Mouse (Mus musculus) neural tube, embryonic 11.5 days (tissue): ENCODE measurements around the gene Dync1i2. TPM values are rescaled to one million over a fixed set of nuclear protein-coding genes. Genes with fewer than 3 reads are reported as not detected.
A peak's percentile ranks its signal among the peaks of the same experiment; 100 is the strongest.

Source experiments
- ATAC-seq: fragments of 200-750 bp; cut with Nextera tagmentation; 2 replicates; pipeline ENCODE4 v1.8.0; 2017; ENCODE audit warnings: moderate number of reproducible peaks, mild to moderate bottlenecking, moderate TSS enrichment, moderate library complexity; ENCODE audit not compliant: insufficient read depth, low FRiP score, low TSS enrichment
- DNase-seq: peaks from one replicate; pipeline ENCODE4 v3.0.0-alpha.2; 2015; ENCODE audit warnings: low spot score
- H3K27ac ChIP-seq: fragments of 300-500 bp; sonication (generic); 2 replicates; pipeline ENCODE4 v1.5.1; 2014; ENCODE audit warnings: low read depth, mild to moderate bottlenecking, low read length
- H3K27me3 ChIP-seq: fragments of 300-500 bp; sonication (generic); 2 replicates; pipeline ENCODE4 v1.6.1; 2014; ENCODE audit warnings: mild to moderate bottlenecking, low read length, mixed read lengths; ENCODE audit not compliant: control insufficient read depth, insufficient read depth
- H3K36me3 ChIP-seq: fragments of 300-500 bp; sonication (generic); 2 replicates; pipeline ENCODE4 v1.6.1; 2014; ENCODE audit warnings: mild to moderate bottlenecking, low read length, moderate library complexity, mixed read lengths; ENCODE audit not compliant: control insufficient read depth, insufficient read depth
- H3K4me1 ChIP-seq: fragments of 300-500 bp; sonication (generic); 2 replicates; pipeline ENCODE4 v1.6.1; 2014; ENCODE audit warnings: low read length, mixed read lengths; ENCODE audit not compliant: control insufficient read depth, insufficient read depth
- H3K4me2 ChIP-seq: fragments of 300-500 bp; sonication (generic); 2 replicates; pipeline ENCODE4 v1.6.1; 2014; ENCODE audit warnings: low read depth, mild to moderate bottlenecking, moderate library complexity
- H3K4me3 ChIP-seq: fragments of 300-500 bp; sonication (generic); 2 replicates; pipeline ENCODE4 v1.5.1; 2014; ENCODE audit warnings: low read depth, low read length
- H3K9ac ChIP-seq: fragments of 300-500 bp; sonication (generic); 2 replicates; pipeline ENCODE4 v1.6.1; 2014; ENCODE audit warnings: mild to moderate bottlenecking, low read length
- H3K9me3 ChIP-seq: fragments of 300-500 bp; sonication (generic); 2 replicates; pipeline ENCODE4 v1.6.1; 2016; ENCODE audit warnings: low read length; ENCODE audit not compliant: control insufficient read depth
- WGBS: fragments of 180-500 bp; shearing (Covaris S2); extraction: QIAGEN DNeasy Blood & Tissue Kit; methylation state at CpG from one replicate; pipeline ENCODE4 v1.1.7; 2014; 5-methylcytosine and 5-hydroxymethylcytosine counted together
- polyA plus RNA-seq: library from polyadenylated mRNA; unstranded; fragments of >200 nt; fragmentation: Nextera tagmentation; extraction: Ambion mirVana; gene quantifications from 2 replicates; pipeline ENCODE4 v1.2.1, GENCODE M21; 2014

The Dync1i2 gene
- polyA plus RNA-seq, 1 experiment from 2014 or later, result 205 TPM

DNA sequence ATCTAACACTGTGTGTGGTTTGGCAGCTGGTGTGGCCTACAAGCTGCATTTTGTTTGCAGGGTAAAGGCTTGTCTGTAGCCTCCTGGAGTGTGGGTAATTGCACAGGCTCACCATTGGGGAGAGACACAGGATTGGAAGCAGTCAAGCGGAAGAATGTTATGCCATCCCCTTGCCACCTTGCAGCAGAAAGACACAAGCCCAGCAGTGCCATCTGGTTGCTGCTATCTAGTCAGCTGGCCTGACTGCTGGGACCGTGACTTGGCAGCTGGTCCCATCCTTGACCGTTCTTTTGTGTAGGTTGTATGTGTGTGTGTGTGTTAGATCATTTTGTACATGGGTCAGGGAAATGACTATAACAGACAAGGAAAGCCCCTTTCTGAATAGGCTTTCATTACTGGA, 33.9 kb downstream of the Dync1i2 start:
- Histone ChIP-seq H3K4me2 (no peak overlapping the region), H3K36me3 (peaks cover 6% of the 10 kb centered on the region; the same call in 1 of the 2 replicates), H3K4me1 (no peaks in the 10 kb centered on the region; the same call in 1 of the 2 replicates), H3K27me3 (no peaks in the 10 kb centered on the region), H3K4me3 (no peak overlapping the region), H3K9me3 (no peaks in the 10 kb centered on the region), H3K9ac (no peak overlapping the region), H3K27ac (no peak overlapping the region)
- DNase-seq, result peak; percentile 17
- peak; percentile 58; the same call in 1 of the 2 replicates for ATAC-seq
- WGBS, result 75% methylated on average over 3 of the region's 3 CpGs

GRCm38 (mm10) chr2:71246096-71246495, 34.6 kb downstream of the Dync1i2 start:
- WGBS, result 93% methylated on average over 5 of the region's 5 CpGs
- no peaks in the 10 kb centered on the region for H3K27me3 ChIP-seq
- H3K4me2 ChIP-seq, result no peak overlapping the region
- H3K4me1 ChIP-seq, result no peaks in the 10 kb centered on the region; the same call in 1 of the 2 replicates
- peaks cover 6% of the 10 kb centered on the region; the same call in 1 of the 2 replicates for H3K36me3 ChIP-seq
- no peak overlapping the region for H3K4me3 ChIP-seq
- no peak overlapping the region for H3K27ac ChIP-seq
- no peaks in the 10 kb centered on the region for H3K9me3 ChIP-seq
- DNase-seq (no peak), ATAC-seq (no peak)
- no peak overlapping the region for H3K9ac ChIP-seq

DNA sequence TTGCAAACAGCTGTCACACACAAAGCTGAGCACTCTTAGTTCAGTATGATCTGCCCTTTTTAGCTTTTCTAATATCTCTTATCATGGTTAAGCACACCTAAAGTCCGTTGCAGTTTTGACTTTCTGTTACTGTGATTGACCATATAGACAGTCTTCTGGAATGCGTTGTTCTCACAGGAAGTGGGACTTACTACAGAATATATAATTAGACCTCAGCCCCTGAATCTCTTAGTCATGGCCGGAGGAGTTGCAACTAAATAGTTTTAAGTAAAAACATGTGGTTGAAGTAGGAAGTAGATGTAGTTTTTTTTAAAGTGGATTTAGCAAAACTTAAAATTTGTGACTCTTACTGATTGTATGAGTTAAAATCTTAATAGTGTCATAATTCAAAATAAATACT, 36.6 kb downstream of the Dync1i2 start:
- ATAC-seq (no peak), DNase-seq (no peak)
- peaks cover 6% of the 10 kb centered on the region; the same call in 1 of the 2 replicates for H3K36me3 ChIP-seq

DNA sequence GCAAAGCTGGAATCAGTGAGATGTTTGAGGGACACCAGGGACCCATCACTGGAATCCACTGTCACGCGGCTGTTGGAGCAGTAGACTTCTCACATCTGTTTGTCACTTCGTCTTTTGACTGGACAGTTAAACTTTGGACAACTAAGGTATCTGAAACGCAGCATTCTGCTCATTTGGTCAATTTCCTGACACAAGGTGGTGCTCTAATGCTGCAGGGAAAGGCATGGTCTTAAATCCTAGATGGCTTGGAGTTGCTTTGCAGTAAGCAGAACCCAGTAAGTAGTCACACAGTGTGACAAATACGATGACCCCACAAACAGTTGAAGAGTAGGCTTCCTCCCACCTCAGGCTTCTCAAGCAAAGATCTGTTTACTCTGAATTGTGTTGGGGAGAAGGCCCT, 39.3 kb downstream of the Dync1i2 start:
- H3K9me3 ChIP-seq, result no peaks in the 10 kb centered on the region
- H3K4me1 ChIP-seq, result no peaks in the 10 kb centered on the region; the same call in 1 of the 2 replicates
- WGBS, result 85% methylated on average over 5 of the region's 5 CpGs
- no peak overlapping the region for H3K27ac ChIP-seq
- no peak overlapping the region for H3K9ac ChIP-seq
- no peaks in the 10 kb centered on the region for H3K27me3 ChIP-seq
- ATAC-seq (no peak), DNase-seq (peak; percentile 25)
- no peak overlapping the region for H3K4me2 ChIP-seq
- H3K36me3 ChIP-seq, result peaks cover 4% of the 10 kb centered on the region; the same call in 1 of the 2 replicates
- no peak overlapping the region for H3K4me3 ChIP-seq

More for the DNA sequence above, 36.6 kb downstream of the Dync1i2 start:
- Histone ChIP-seq H3K4me1 (no peaks in the 10 kb centered on the region; the same call in 1 of the 2 replicates), H3K27ac (no peak overlapping the region), H3K4me3 (no peak overlapping the region), H3K4me2 (no peak overlapping the region), H3K27me3 (no peaks in the 10 kb centered on the region), H3K9me3 (no peaks in the 10 kb centered on the region), H3K9ac (no peak overlapping the region)
- WGBS, result 91% methylated on average over 3 of the region's 3 CpGs

DNA sequence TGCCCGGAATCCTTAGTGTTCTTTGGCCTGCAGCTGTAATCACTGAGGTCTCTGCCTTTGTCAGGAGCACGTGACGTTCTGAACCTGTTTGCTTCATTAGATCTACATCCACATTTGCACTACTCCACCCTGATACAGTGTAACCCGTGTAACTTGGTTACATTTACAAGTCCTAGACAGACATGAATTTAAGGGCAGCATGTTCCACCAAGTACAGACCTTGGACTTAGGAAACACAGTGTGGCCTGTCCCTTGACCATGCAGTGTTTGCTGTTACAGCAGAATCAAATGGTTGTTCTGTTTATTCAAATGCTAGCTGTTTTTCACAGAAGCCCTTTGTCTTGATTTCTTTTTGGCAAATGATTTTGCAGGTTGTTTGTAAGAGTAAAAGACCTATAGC, 43.3 kb downstream of the Dync1i2 start:
- 86% methylated on average over 4 of the region's 4 CpGs for WGBS
- peaks cover 12% of the 10 kb centered on the region for H3K36me3 ChIP-seq
- H3K4me3 ChIP-seq, result no peak overlapping the region

GRCm38 (mm10) chr2:71256581-71256980, 45.1 kb downstream of the Dync1i2 start:
- no peak overlapping the region for H3K4me2 ChIP-seq
- no peak overlapping the region for H3K27ac ChIP-seq
- WGBS, result 85% methylated on average over 7 of the region's 7 CpGs

More for the DNA sequence above, 43.3 kb downstream of the Dync1i2 start:
- Histone ChIP-seq H3K27me3 (no peaks in the 10 kb centered on the region), H3K4me2 (no peak overlapping the region), H3K4me1 (no peaks in the 10 kb centered on the region), H3K27ac (no peak overlapping the region), H3K9me3 (no peaks in the 10 kb centered on the region), H3K9ac (no peak overlapping the region)
- ATAC-seq, result no peak
- DNase-seq, result no peak

GRCm38 (mm10) chr2:71264585-71264984, 53.1 kb downstream of the Dync1i2 start:
- no peak overlapping the region for H3K27ac ChIP-seq
- no peak overlapping the region for H3K9ac ChIP-seq
- peaks cover 10% of the 10 kb centered on the region for H3K36me3 ChIP-seq
- no peak overlapping the region for H3K4me2 ChIP-seq
- ATAC-seq, result no peak
- no peaks in the 10 kb centered on the region for H3K4me1 ChIP-seq
- DNase-seq, result no peak
- no peaks in the 10 kb centered on the region for H3K27me3 ChIP-seq
- no peaks in the 10 kb centered on the region; the same call in 1 of the 2 replicates for H3K9me3 ChIP-seq
- 95% methylated on average over 20 of the region's 20 CpGs for WGBS
- no peak overlapping the region for H3K4me3 ChIP-seq

More at GRCm38 (mm10) chr2:71256581-71256980, 45.1 kb downstream of the Dync1i2 start:
- H3K36me3 ChIP-seq, result peaks cover 16% of the 10 kb centered on the region
- no peaks in the 10 kb centered on the region for H3K4me1 ChIP-seq
- no peak overlapping the region for H3K4me3 ChIP-seq
- no peaks in the 10 kb centered on the region for H3K27me3 ChIP-seq
- no peak for DNase-seq
- no peaks in the 10 kb centered on the region; the same call in 1 of the 2 replicates for H3K9me3 ChIP-seq
- no peak overlapping the region for H3K9ac ChIP-seq
- no peak for ATAC-seq

- Histone ChIP-seq H3K27ac (no peak overlapping the region), H3K4me3 (no peak overlapping the region), H3K4me1 (no peaks in the 10 kb centered on the region), H3K9ac (no peak overlapping the region), H3K27me3 (no peaks in the 10 kb centered on the region), H3K9me3 (no peaks in the 10 kb centered on the region), H3K4me2 (no peak overlapping the region), H3K36me3 (peaks cover 4% of the 10 kb centered on the region; the same call in 1 of the 2 replicates)
- WGBS, result 96% methylated on average over 8 of the region's 8 CpGs
- ATAC-seq, result no peak
- DNase-seq, result no peak
These were observed 57.2 kb downstream of the Dync1i2 start for GRCm38 (mm10) chr2:71268691-71269090.

DNA sequence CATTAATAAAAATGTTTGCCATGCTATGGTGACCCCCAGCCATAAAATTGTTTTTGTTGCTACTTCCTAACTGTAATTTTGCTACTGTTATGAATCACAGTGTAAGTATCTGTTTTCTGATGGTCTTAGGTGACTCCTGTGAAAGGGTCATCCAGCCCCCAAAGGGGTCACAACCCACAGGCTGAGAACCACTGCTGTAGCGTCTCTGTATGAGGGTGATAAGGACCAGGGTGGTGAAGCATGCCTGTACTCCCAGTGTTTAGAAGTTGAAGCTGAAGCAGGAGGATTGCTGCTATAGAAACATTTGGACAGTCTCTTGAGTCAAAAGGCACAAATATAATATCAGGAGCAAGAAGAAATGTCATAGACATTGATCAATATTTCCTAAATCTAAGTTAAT, 57.8 kb downstream of the Dync1i2 start:
- H3K9me3 ChIP-seq, result no peaks in the 10 kb centered on the region
- H3K27me3 ChIP-seq, result no peaks in the 10 kb centered on the region
- H3K4me1 ChIP-seq, result no peaks in the 10 kb centered on the region
- no peak overlapping the region for H3K4me2 ChIP-seq
- no peak for DNase-seq
- peaks cover 4% of the 10 kb centered on the region; the same call in 1 of the 2 replicates for H3K36me3 ChIP-seq
- no peak overlapping the region for H3K9ac ChIP-seq
- 71% methylated on average over 1 of the region's 1 CpGs for WGBS
- no peak for ATAC-seq
- H3K27ac ChIP-seq, result no peak overlapping the region
- no peak overlapping the region for H3K4me3 ChIP-seq
